Mouse (Mus musculus) limb, embryonic 11.5 days (tissue): ENCODE measurements around the gene Capn11. TPM values are rescaled to one million over a fixed set of nuclear protein-coding genes. Genes with fewer than 3 reads are reported as not detected.

Experiments used
- ATAC-seq: fragments of 200-750 bp; cut with Nextera tagmentation; 2 replicates; pipeline ENCODE4 v1.8.0; 2017; ENCODE audit warnings: low read depth; ENCODE audit not compliant: insufficient number of reproducible peaks, low FRiP score, low TSS enrichment
- DNase-seq: peaks from one replicate; pipeline ENCODE4 v3.0.0-alpha.2; 2015; ENCODE audit warnings: low spot score
- H3K27ac ChIP-seq: fragments of 300-500 bp; sonication (generic); replicated peaks from 2 replicates; pipeline ENCODE4 v1.5.1; 2014; ENCODE audit warnings: low read depth, mild to moderate bottlenecking, low read length
- H3K27me3 ChIP-seq: fragments of 300-500 bp; sonication (generic); 2 replicates; pipeline ENCODE4 v1.6.1; 2014; ENCODE audit warnings: mild to moderate bottlenecking, low read length, mixed read lengths; ENCODE audit not compliant: control insufficient read depth, insufficient read depth
- H3K36me3 ChIP-seq: fragments of 300-500 bp; sonication (generic); 2 replicates; pipeline ENCODE4 v1.6.1; 2014; ENCODE audit warnings: mild to moderate bottlenecking, low read length, moderate library complexity, mixed read lengths; ENCODE audit not compliant: control insufficient read depth, insufficient read depth
- H3K4me1 ChIP-seq: fragments of 300-500 bp; sonication (generic); 2 replicates; pipeline ENCODE4 v1.6.1; 2014; ENCODE audit warnings: low read length, mixed read lengths; ENCODE audit not compliant: control insufficient read depth, insufficient read depth
- H3K4me2 ChIP-seq: fragments of 300-500 bp; sonication (generic); 2 replicates; pipeline ENCODE4 v1.6.1; 2014; ENCODE audit warnings: low read depth, mild to moderate bottlenecking, moderate library complexity; ENCODE audit not compliant: severe bottlenecking
- H3K4me3 ChIP-seq: fragments of 300-500 bp; sonication (generic); 2 replicates; pipeline ENCODE4 v1.5.1; 2014; ENCODE audit warnings: low read depth, low read length
- H3K9ac ChIP-seq: fragments of 300-500 bp; sonication (generic); 2 replicates; pipeline ENCODE4 v1.6.1; 2014; ENCODE audit warnings: mild to moderate bottlenecking, low read length
- H3K9me3 ChIP-seq: fragments of 300-500 bp; sonication (generic); 2 replicates; pipeline ENCODE4 v1.6.1; 2016; ENCODE audit warnings: low read length; ENCODE audit not compliant: control insufficient read depth
- WGBS: fragments of 180-500 bp; shearing (Covaris S2); extraction: QIAGEN DNeasy Blood & Tissue Kit; methylation state at CpG from one replicate; pipeline ENCODE4 v1.1.7; 2014; 5-methylcytosine and 5-hydroxymethylcytosine counted together
- polyA plus RNA-seq: library from polyadenylated mRNA; unstranded; fragments of >200 nt; fragmentation: Nextera tagmentation; extraction: Ambion mirVana; gene quantifications from 2 replicates; pipeline ENCODE4 v1.2.1, GENCODE M21; 2014

Gene Capn11
- polyA plus RNA-seq, 1 experiment from 2014 or later: 0.81 TPM

GRCm38 (mm10) chr17:45589236-45589635 is 69.9 kb downstream of the Capn11 start:
- Histone ChIP-seq H3K27me3 (peaks cover 11% of the 10 kb centered on the region), H3K9me3 (no peaks in the 10 kb centered on the region), H3K36me3 (peaks cover 8% of the 10 kb centered on the region), H3K4me3 (no peak overlapping the region), H3K9ac (no peak overlapping the region), H3K27ac (no peak overlapping the region), H3K4me2 (no peak overlapping the region), H3K4me1 (peaks cover 22% of the 10 kb centered on the region)
- 97% methylated on average over 7 of the region's 7 CpGs for WGBS
- no peak for DNase-seq
- no peak for ATAC-seq

GRCm38 (mm10) chr17:45588370-45588769 is 70.8 kb downstream of the Capn11 start:
- Histone ChIP-seq H3K9ac (no peak overlapping the region), H3K9me3 (no peaks in the 10 kb centered on the region), H3K36me3 (peaks cover 8% of the 10 kb centered on the region), H3K27ac (no peak overlapping the region), H3K4me2 (no peak overlapping the region), H3K27me3 (peaks cover 4% of the 10 kb centered on the region; the same call in 1 of the 2 replicates), H3K4me3 (no peak overlapping the region), H3K4me1 (peaks cover 19% of the 10 kb centered on the region)
- ATAC-seq: no peak
- 88% methylated on average over 7 of the region's 7 CpGs for WGBS
- DNase-seq: no peak

GRCm38 (mm10) chr17:45586449-45586837 is 72.7 kb downstream of the Capn11 start:
- Histone ChIP-seq H3K4me3 (no peak overlapping the region), H3K4me2 (no peak overlapping the region), H3K27me3 (no peaks in the 10 kb centered on the region), H3K27ac (no peak overlapping the region), H3K36me3 (peaks cover 7% of the 10 kb centered on the region), H3K4me1 (peaks cover 11% of the 10 kb centered on the region), H3K9ac (no peak overlapping the region), H3K9me3 (no peaks in the 10 kb centered on the region)
- no peak for DNase-seq
- WGBS: 94% methylated on average over 3 of the region's 3 CpGs
- ATAC-seq: no peak

- DNase-seq (no peak), ATAC-seq (no peak)
- Histone ChIP-seq H3K27ac (peak overlapping the region; percentile 55; the same call in 1 of the 2 replicates), H3K27me3 (no peaks in the 10 kb centered on the region), H3K4me2 (no peak overlapping the region), H3K9ac (peak overlapping the region; percentile 30; the same call in 1 of the 2 replicates), H3K4me3 (no peak overlapping the region), H3K9me3 (no peaks in the 10 kb centered on the region), H3K36me3 (peaks cover 6% of the 10 kb centered on the region), H3K4me1 (peaks cover 13% of the 10 kb centered on the region)
- WGBS: 73% methylated on average over 23 of the region's 23 CpGs
Measured at GRCm38 (mm10) chr17:45585725-45586448, 73.2 kb downstream of the Capn11 start.

- ATAC-seq: peak; percentile 42; the same call in 1 of the 2 replicates
- no peaks in the 10 kb centered on the region for H3K9me3 ChIP-seq
- H3K4me3 ChIP-seq: no peak overlapping the region
- peaks cover 14% of the 10 kb centered on the region for H3K4me1 ChIP-seq
- peak overlapping the region; percentile 22; the same call in 1 of the 2 replicates for H3K9ac ChIP-seq
- peak overlapping the region; percentile 23; the same call in 1 of the 2 replicates for H3K27ac ChIP-seq
- 19% methylated on average over 14 of the region's 14 CpGs for WGBS
- H3K4me2 ChIP-seq: no peak overlapping the region
- no peaks in the 10 kb centered on the region for H3K27me3 ChIP-seq
- peaks cover 6% of the 10 kb centered on the region for H3K36me3 ChIP-seq
- DNase-seq: peak; percentile 90
Measured at GRCm38 (mm10) chr17:45584939-45585678, 74.0 kb downstream of the Capn11 start.

GRCm38 (mm10) chr17:45584096-45584896 is 74.8 kb downstream of the Capn11 start:
- Histone ChIP-seq H3K36me3 (peaks cover 6% of the 10 kb centered on the region), H3K4me3 (no peak overlapping the region), H3K27me3 (no peaks in the 10 kb centered on the region), H3K27ac (peak overlapping the region; percentile 23; the same call in 1 of the 2 replicates), H3K4me2 (no peak overlapping the region), H3K9me3 (no peaks in the 10 kb centered on the region), H3K9ac (no peak overlapping the region; the same call in 1 of the 2 replicates), H3K4me1 (peaks cover 14% of the 10 kb centered on the region)
- ATAC-seq (peak; percentile 32; the same call in 1 of the 2 replicates), DNase-seq (peak; percentile 54)
- WGBS: 43% methylated on average over 12 of the region's 12 CpGs

- ATAC-seq (no peak), DNase-seq (no peak)
- peaks cover 14% of the 10 kb centered on the region for H3K4me1 ChIP-seq
- no peak overlapping the region for H3K4me2 ChIP-seq
- 72% methylated on average over 6 of the region's 6 CpGs for WGBS
- no peak overlapping the region for H3K27ac ChIP-seq
- H3K27me3 ChIP-seq: no peaks in the 10 kb centered on the region
- no peaks in the 10 kb centered on the region for H3K9me3 ChIP-seq
- no peak overlapping the region for H3K9ac ChIP-seq
- peaks cover 3% of the 10 kb centered on the region; the same call in 1 of the 2 replicates for H3K36me3 ChIP-seq
- no peak overlapping the region for H3K4me3 ChIP-seq
Measured at GRCm38 (mm10) chr17:45582715-45583355, 76.3 kb downstream of the Capn11 start.
